Mouse (Mus musculus) forebrain, postnatal 0 days (tissue): ENCODE results near the gene Olfr951. TPM values are rescaled to one million over a fixed set of nuclear protein-coding genes. Genes with fewer than 3 reads are reported as not detected.

Experiments
- ATAC-seq: fragments of 200-750 bp; cut with Nextera tagmentation; 2 replicates; pipeline ENCODE4 v1.8.0; 2017; ENCODE audit warnings: mild to moderate bottlenecking, moderate library complexity
- DNase-seq: peaks from one replicate; pipeline ENCODE4 v3.0.0-alpha.2; 2015
- H3K27ac ChIP-seq: fragments of 300-500 bp; sonication (generic); 2 replicates; pipeline ENCODE4 v1.5.1; 2014; ENCODE audit warnings: low read depth, mild to moderate bottlenecking, antibody characterized with exemption, low read length, moderate library complexity, mixed read lengths
- H3K27me3 ChIP-seq: fragments of 300-500 bp; sonication (generic); 2 replicates; pipeline ENCODE4 v1.6.1; 2014; ENCODE audit warnings: mild to moderate bottlenecking, low read length, mixed read lengths; ENCODE audit not compliant: insufficient read depth
- H3K36me3 ChIP-seq: fragments of 300-500 bp; sonication (generic); 2 replicates; pipeline ENCODE4 v1.6.1; 2014; ENCODE audit warnings: mild to moderate bottlenecking, moderate library complexity; ENCODE audit not compliant: insufficient read depth
- H3K4me1 ChIP-seq: fragments of 300-500 bp; sonication (generic); 2 replicates; pipeline ENCODE4 v1.6.1; 2014; ENCODE audit warnings: antibody characterized with exemption; ENCODE audit not compliant: insufficient read depth
- H3K4me2 ChIP-seq: fragments of 300-500 bp; sonication (generic); 2 replicates; pipeline ENCODE4 v1.6.1; 2014; ENCODE audit warnings: low read depth, mild to moderate bottlenecking, moderate library complexity
- H3K4me3 ChIP-seq: fragments of 300-500 bp; sonication (generic); 2 replicates; pipeline ENCODE4 v1.5.1; 2014; ENCODE audit warnings: low read depth, low read length, mixed read lengths
- H3K9ac ChIP-seq: fragments of 300-500 bp; sonication (generic); 2 replicates; pipeline ENCODE4 v1.6.1; 2014; ENCODE audit warnings: mild to moderate bottlenecking
- H3K9me3 ChIP-seq: fragments of 300-500 bp; sonication (generic); 2 replicates; pipeline ENCODE4 v1.6.1; 2016; ENCODE audit warnings: low read length
- CTCF ChIP-seq: sonication (generic); IDR thresholded peaks from 2 replicates; pipeline ENCODE4 v1.5.1; 2016; ENCODE audit warnings: antibody characterized with exemption, control low read depth, low read depth
- WGBS: fragments of 180-500 bp; shearing (Covaris S2); extraction: QIAGEN DNeasy Blood & Tissue Kit; methylation state at CpG from one replicate; pipeline ENCODE4 v1.1.7; 2014; 5-methylcytosine and 5-hydroxymethylcytosine counted together
- polyA plus RNA-seq: library from polyadenylated mRNA; unstranded; fragments of >200 nt; fragmentation: Nextera tagmentation; extraction: Ambion mirVana; gene quantifications from 2 replicates; pipeline ENCODE4 v1.2.1, GENCODE M21; 2015
- total RNA-seq: library from RNA; depleted of rRNA; stranded (reverse); fragments of >200 nt; gene quantifications from 2 replicates; pipeline ENCODE4 v1.2.3, GENCODE M21; 2014; rRNA removed

Gene Olfr951
- not detected in 2 replicates for total RNA-seq
- polyA plus RNA-seq, result not detected in 2 replicates

DNA sequence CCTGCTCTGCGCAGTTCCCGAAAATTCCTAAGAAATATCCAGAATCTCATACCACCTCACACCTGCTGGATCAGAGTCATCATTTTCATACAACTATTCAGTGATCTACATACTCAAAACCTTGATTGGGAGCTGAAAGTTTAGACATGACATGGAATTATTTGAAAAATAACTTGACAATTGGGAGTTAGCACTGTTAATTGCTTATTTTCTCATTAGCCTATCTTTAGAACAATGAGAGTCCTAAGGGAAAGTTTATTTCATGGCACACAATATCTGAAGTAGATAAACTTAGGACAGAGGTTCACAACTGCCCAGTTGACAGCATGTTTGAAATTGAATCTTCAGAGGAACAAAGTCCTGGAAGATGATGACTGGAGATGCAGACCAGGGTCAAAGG, at the start of gene Olfr951:
Gene Olfr951, plus strand, starts transcription at position 301 of the 400 bp plus-strand sequence.
- Histone ChIP-seq H3K27ac (no peak within 1 kb of the TSS), H3K9me3 (no peaks in the 10 kb centered on the region), H3K4me1 (no peaks in the 10 kb centered on the region), H3K4me2 (no peak within 1 kb of the TSS), H3K27me3 (no peaks in the 10 kb centered on the region), H3K4me3 (no peak within 1 kb of the TSS), H3K36me3 (no peaks in the 10 kb centered on the region), H3K9ac (no peak within 1 kb of the TSS)
- 94% methylated on average over 2 of the region's 2 CpGs for WGBS
- DNase-seq, result no peak
- no peak for ATAC-seq
- TF ChIP-seq CTCF, result no peak

DNA sequence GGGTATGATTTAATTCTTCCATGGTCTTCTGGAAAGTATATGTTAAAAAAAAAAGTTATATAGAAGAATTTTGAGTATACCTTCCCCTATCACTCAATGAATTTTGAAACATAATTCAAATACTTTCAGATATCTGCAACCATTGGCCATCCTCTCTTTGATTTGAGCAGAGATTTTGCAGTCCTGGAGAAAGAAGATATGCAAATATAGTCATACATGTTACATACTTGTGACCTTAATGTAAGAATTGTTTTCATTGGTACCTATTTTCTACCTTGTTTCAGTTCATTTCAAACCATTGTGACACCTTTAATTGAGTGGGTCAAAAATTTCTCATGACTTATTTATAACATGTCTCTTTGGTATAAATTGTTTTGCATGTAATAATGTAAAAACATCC, 39.8 kb downstream of the Olfr951 start, which contains the start of gene Olfr952:
Gene Olfr952, minus strand, starts transcription at position 101 of the 400 bp plus-strand sequence.
- Histone ChIP-seq H3K4me1 (no peaks in the 10 kb centered on the region), H3K4me3 (no peak within 1 kb of the TSS), H3K9me3 (no peaks in the 10 kb centered on the region), H3K36me3 (no peaks in the 10 kb centered on the region), H3K27me3 (no peaks in the 10 kb centered on the region), H3K4me2 (no peak within 1 kb of the TSS), H3K9ac (no peak within 1 kb of the TSS), H3K27ac (no peak within 1 kb of the TSS)
- no peak for DNase-seq
- ATAC-seq, result no peak
- TF ChIP-seq CTCF, result no peak

Other genes starting within 250 kb of the Olfr951 start
- not detected in 2 replicates for gene Olfr943, start 221.1 kb upstream of the Olfr951 start, total RNA-seq
- not detected in 2 replicates for gene Olfr943, start 221.1 kb upstream of the Olfr951 start, polyA plus RNA-seq
- not detected in 2 replicates for gene Olfr944, start 185.5 kb upstream of the Olfr951 start, total RNA-seq
- not detected in 2 replicates for gene Olfr944, start 185.5 kb upstream of the Olfr951 start, polyA plus RNA-seq
- not detected in 2 replicates for gene Olfr1537, start 137.4 kb upstream of the Olfr951 start, total RNA-seq
- not detected in 2 replicates for gene Olfr1537, start 137.4 kb upstream of the Olfr951 start, polyA plus RNA-seq
- gene Olfr945, start 110.6 kb upstream of the Olfr951 start, total RNA-seq, result not detected in 2 replicates
- gene Olfr945, start 110.6 kb upstream of the Olfr951 start, polyA plus RNA-seq, result not detected in 2 replicates
- gene Olfr948, start 61.4 kb upstream of the Olfr951 start, total RNA-seq, result not detected in 2 replicates
- gene Olfr948, start 61.4 kb upstream of the Olfr951 start, polyA plus RNA-seq, result not detected in 2 replicates
- not detected in 2 replicates for gene Olfr952, start 39.7 kb downstream of the Olfr951 start, total RNA-seq
- gene Olfr952, start 39.7 kb downstream of the Olfr951 start, polyA plus RNA-seq, result not detected in 2 replicates
- not detected in 2 replicates for gene Olfr954, start 69.3 kb downstream of the Olfr951 start, total RNA-seq
- gene Olfr954, start 69.3 kb downstream of the Olfr951 start, polyA plus RNA-seq, result not detected in 2 replicates
- not detected in 2 replicates for gene Olfr955, start 84.5 kb downstream of the Olfr951 start, total RNA-seq
- not detected in 2 replicates for gene Olfr955, start 84.5 kb downstream of the Olfr951 start, polyA plus RNA-seq
- gene Olfr44, start 106.6 kb downstream of the Olfr951 start, total RNA-seq, result not detected in 2 replicates
- not detected in 2 replicates for gene Olfr44, start 106.6 kb downstream of the Olfr951 start, polyA plus RNA-seq
- gene Olfr957, start 128.4 kb downstream of the Olfr951 start, total RNA-seq, result not detected in 2 replicates
- gene Olfr957, start 128.4 kb downstream of the Olfr951 start, polyA plus RNA-seq, result not detected in 2 replicates
- gene Olfr958, start 166.6 kb downstream of the Olfr951 start, total RNA-seq, result not detected in 2 replicates
- gene Olfr958, start 166.6 kb downstream of the Olfr951 start, polyA plus RNA-seq, result not detected in 2 replicates
- not detected in 2 replicates for gene Olfr959, start 188.2 kb downstream of the Olfr951 start, total RNA-seq
- gene Olfr959, start 188.2 kb downstream of the Olfr951 start, polyA plus RNA-seq, result not detected in 2 replicates
- gene AW551984, start 217.0 kb downstream of the Olfr951 start, total RNA-seq, result 103 and 219 TPM in 2 replicates
- 46.3 and 98.8 TPM in 2 replicates for gene AW551984, start 217.0 kb downstream of the Olfr951 start, polyA plus RNA-seq
- gene Olfr148, start 223.2 kb downstream of the Olfr951 start, total RNA-seq, result not detected in 2 replicates
- gene Olfr148, start 223.2 kb downstream of the Olfr951 start, polyA plus RNA-seq, result not detected in 2 replicates
- gene Olfr960, start 234.0 kb downstream of the Olfr951 start, total RNA-seq, result not detected in 2 replicates
- gene Olfr960, start 234.0 kb downstream of the Olfr951 start, polyA plus RNA-seq, result not detected in 2 replicates